Mouse (Mus musculus) midbrain, embryonic 14.5 days (tissue): ENCODE data around the gene Krt18. TPM values are rescaled to one million over a fixed set of nuclear protein-coding genes. Genes with fewer than 3 reads are reported as not detected.
A peak's percentile ranks its signal among the peaks of the same experiment; 100 is the strongest.

ENCODE experiments used
- ATAC-seq: fragments of 200-750 bp; cut with Nextera tagmentation; 2 replicates; pipeline ENCODE4 v1.8.0; 2017; ENCODE audit warnings: moderate number of reproducible peaks, moderate library complexity; ENCODE audit not compliant: low FRiP score, low TSS enrichment
- DNase-seq: peaks from one replicate; pipeline ENCODE4 v3.0.0-alpha.2; 2015
- H3K27ac ChIP-seq: fragments of 300-500 bp; sonication (generic); replicated peaks from 2 replicates; pipeline ENCODE4 v1.5.1; 2014; ENCODE audit warnings: mild to moderate bottlenecking, low read depth, low read length, moderate library complexity
- H3K27me3 ChIP-seq: fragments of 300-500 bp; sonication (generic); 2 replicates; pipeline ENCODE4 v1.6.1; 2014; ENCODE audit warnings: low read length, control low read depth, mixed read lengths; ENCODE audit not compliant: control insufficient read depth, insufficient read depth
- H3K36me3 ChIP-seq: fragments of 300-500 bp; sonication (generic); 2 replicates; pipeline ENCODE4 v1.6.1; 2014; ENCODE audit warnings: low read length, control low read depth; ENCODE audit not compliant: control insufficient read depth, insufficient read depth
- H3K4me1 ChIP-seq: fragments of 300-500 bp; sonication (generic); 2 replicates; pipeline ENCODE4 v1.6.1; 2014; ENCODE audit warnings: mild to moderate bottlenecking, antibody characterized with exemption, low read length, control low read depth; ENCODE audit not compliant: control insufficient read depth, insufficient read depth
- H3K4me2 ChIP-seq: fragments of 300-500 bp; sonication (generic); 2 replicates; pipeline ENCODE4 v1.6.1; 2014; ENCODE audit warnings: mild to moderate bottlenecking, low read length, moderate library complexity
- H3K4me3 ChIP-seq: fragments of 300-500 bp; sonication (generic); replicated peaks from 2 replicates; pipeline ENCODE4 v1.5.1; 2014; ENCODE audit warnings: low read depth, low read length
- H3K9ac ChIP-seq: fragments of 300-500 bp; sonication (generic); replicated peaks from 2 replicates; pipeline ENCODE4 v1.6.1; 2014; ENCODE audit warnings: mild to moderate bottlenecking, low read length, moderate library complexity
- H3K9me3 ChIP-seq: fragments of 300-500 bp; sonication (generic); 2 replicates; pipeline ENCODE4 v1.6.1; 2016; ENCODE audit warnings: low read length, control low read depth, mixed read lengths; ENCODE audit not compliant: control insufficient read depth
- WGBS: fragments of 180-500 bp; shearing (Covaris S2); extraction: QIAGEN DNeasy Blood & Tissue Kit; methylation state at CpG from one replicate; pipeline ENCODE4 v1.1.7; 2014; 5-methylcytosine and 5-hydroxymethylcytosine counted together
- polyA plus RNA-seq: library from polyadenylated mRNA; unstranded; fragments of >200 nt; fragmentation: Nextera tagmentation; extraction: Ambion mirVana; gene quantifications from 2 replicates; pipeline ENCODE4 v1.2.1, GENCODE M21; 2014

Krt18 gene
- polyA plus RNA-seq, 1 experiment from 2014 or later = 1.3 TPM

DNA sequence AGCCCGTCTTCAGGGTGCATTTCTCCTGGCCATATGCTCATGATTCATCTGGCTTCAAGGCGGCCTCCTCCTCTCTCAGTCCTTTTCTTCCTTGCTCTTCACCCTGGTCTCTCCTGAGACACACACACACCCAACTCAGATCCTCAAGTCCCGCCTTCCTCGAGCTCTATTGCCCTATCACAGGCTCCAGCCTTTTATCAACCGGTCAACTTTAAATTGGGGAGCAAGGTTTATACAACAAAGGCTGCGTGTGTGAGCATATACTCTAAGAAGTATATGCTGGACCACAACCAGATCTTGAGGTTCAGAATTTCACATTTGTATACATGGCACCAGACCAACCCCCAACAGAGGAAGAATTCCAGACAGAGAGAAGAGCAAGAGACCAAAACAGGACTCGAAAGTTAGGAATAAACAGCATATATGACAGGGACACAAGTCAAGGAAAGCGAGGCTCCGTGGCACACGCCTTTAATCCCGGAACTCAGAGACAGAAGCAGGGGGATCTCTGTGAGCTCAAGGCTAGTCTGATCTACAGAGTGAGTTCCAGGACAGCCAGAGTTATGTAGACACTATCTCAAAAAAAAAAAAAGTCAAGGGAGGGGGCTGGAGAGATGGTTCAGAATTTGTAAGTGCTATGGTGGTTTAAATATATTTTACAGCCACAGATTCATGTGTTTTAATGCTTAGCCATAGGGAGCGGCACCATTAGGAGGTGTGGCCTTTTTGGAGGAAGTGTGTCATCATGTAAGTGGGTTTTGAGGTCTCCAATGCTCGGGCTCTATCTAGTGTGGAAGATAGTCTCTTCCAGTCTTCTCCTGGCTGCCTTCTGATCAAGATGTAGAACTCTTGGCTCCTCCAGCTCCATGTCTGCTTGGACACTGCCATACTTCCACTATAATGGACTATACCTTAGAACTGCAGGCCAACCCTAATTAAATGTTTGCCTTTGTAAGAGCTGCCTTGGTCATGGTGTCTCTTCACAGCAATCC is 42.8 kb downstream of the Krt18 start:
- ATAC-seq = no peak
- no peaks in the 10 kb centered on the region for H3K9me3 ChIP-seq

GRCm38 (mm10) chr15:102072963-102073558 is 45.1 kb downstream of the Krt18 start:
- Histone ChIP-seq H3K27me3 (no peaks in the 10 kb centered on the region), H3K4me3 (peak overlapping the region; percentile 96), H3K36me3 (no peaks in the 10 kb centered on the region), H3K9me3 (no peaks in the 10 kb centered on the region), H3K4me1 (peaks cover 17% of the 10 kb centered on the region), H3K9ac (peak overlapping the region; percentile 30; the same call in 1 of the 2 replicates), H3K27ac (peak overlapping the region; percentile 37; the same call in 1 of the 2 replicates), H3K4me2 (peak overlapping the region; percentile 57)
- peak; percentile 46 for ATAC-seq
- no peak for DNase-seq
- WGBS = 17% methylated on average over 6 of the region's 6 CpGs

More for the DNA sequence above, 42.8 kb downstream of the Krt18 start:
- H3K4me2 ChIP-seq = no peak overlapping the region
- DNase-seq = no peak
- H3K27me3 ChIP-seq = peaks cover 4% of the 10 kb centered on the region
- H3K36me3 ChIP-seq = no peaks in the 10 kb centered on the region
- H3K27ac ChIP-seq = no peak overlapping the region
- peaks cover 15% of the 10 kb centered on the region for H3K4me1 ChIP-seq
- no peak overlapping the region for H3K4me3 ChIP-seq
- no peak overlapping the region for H3K9ac ChIP-seq
- 69% methylated on average over 13 of the region's 13 CpGs for WGBS

GRCm38 (mm10) chr15:102073559-102074069 is 45.6 kb downstream of the Krt18 start, which contains the start of gene Eif4b:
Eif4b (plus strand) TSS chr15:102073773.
- H3K27me3 ChIP-seq = no peaks in the 10 kb centered on the region

GRCm38 (mm10) chr15:102074070-102074731 is 46.2 kb downstream of the Krt18 start:
- no peaks in the 10 kb centered on the region for H3K36me3 ChIP-seq

More at GRCm38 (mm10) chr15:102073559-102074069, 45.6 kb downstream of the Krt18 start, which contains the start of gene Eif4b:
- Histone ChIP-seq H3K4me1 (peaks cover 17% of the 10 kb centered on the region), H3K4me3 (peak within 1 kb of the TSS; percentile 96), H3K9ac (peak within 1 kb of the TSS; percentile 92), H3K4me2 (peak within 1 kb of the TSS; percentile 57), H3K36me3 (no peaks in the 10 kb centered on the region), H3K27ac (peak within 1 kb of the TSS; percentile 95), H3K9me3 (no peaks in the 10 kb centered on the region)
- under 1% methylated on average over 58 of the region's 58 CpGs for WGBS
- ATAC-seq (peak; percentile 95), DNase-seq (peak; percentile 100)

DNA sequence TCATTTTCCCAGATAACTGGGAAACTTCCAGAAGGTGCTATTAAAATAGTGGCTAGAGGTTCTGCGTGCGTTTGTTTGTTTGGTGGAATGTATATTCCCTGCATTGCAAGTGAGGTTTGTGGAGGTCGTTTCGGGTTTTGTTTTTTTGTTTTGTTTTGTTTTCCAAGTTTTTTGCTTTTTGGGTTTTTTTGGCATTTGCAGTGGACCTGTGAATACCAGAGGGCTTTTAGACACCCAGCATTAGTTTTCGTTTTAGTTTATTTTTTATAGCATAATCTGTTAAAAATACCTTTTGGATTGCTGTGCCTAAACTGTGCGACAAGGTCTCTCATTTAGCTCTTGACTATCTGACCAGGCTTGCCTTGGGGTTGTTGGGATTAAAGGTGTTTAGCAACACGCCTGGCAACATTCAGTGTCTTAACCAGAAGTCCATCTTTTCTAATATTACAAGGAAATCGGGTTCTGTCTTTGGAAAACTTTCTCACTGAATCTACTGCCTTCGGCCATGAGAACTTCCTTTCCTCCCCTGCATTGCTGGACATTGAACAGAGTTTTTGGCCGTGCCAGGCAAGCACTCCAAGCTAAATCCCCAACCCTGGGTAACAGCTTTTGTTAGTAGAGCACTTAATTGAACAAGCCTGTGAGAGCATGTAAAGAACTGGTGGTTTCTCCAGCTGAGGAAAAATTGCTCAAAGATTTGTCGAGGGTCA is 47.1 kb downstream of the Krt18 start:
- peak overlapping the region; percentile 57 for H3K4me2 ChIP-seq
- H3K4me3 ChIP-seq = peak overlapping the region; percentile 96
- H3K27me3 ChIP-seq = no peaks in the 10 kb centered on the region
- no peak overlapping the region for H3K27ac ChIP-seq
- peak overlapping the region; percentile 92; the same call in 1 of the 2 replicates for H3K9ac ChIP-seq
- ATAC-seq (no peak), DNase-seq (no peak)
- no peaks in the 10 kb centered on the region for H3K9me3 ChIP-seq
- 18% methylated on average over 11 of the region's 11 CpGs for WGBS
- H3K36me3 ChIP-seq = no peaks in the 10 kb centered on the region
- H3K4me1 ChIP-seq = peaks cover 17% of the 10 kb centered on the region

More at GRCm38 (mm10) chr15:102074070-102074731, 46.2 kb downstream of the Krt18 start:
- DNase-seq (peak; percentile 82), ATAC-seq (peak; percentile 51)
- Histone ChIP-seq H3K9ac (peak overlapping the region; percentile 92), H3K27ac (peak overlapping the region; percentile 95), H3K4me1 (peaks cover 17% of the 10 kb centered on the region), H3K4me2 (peak overlapping the region; percentile 57), H3K27me3 (no peaks in the 10 kb centered on the region), H3K4me3 (peak overlapping the region; percentile 96), H3K9me3 (no peaks in the 10 kb centered on the region)
- WGBS = under 1% methylated on average over 56 of the region's 57 CpGs

GRCm38 (mm10) chr15:102077111-102077677 is 49.2 kb downstream of the Krt18 start:
- no peak for ATAC-seq
- Histone ChIP-seq H3K4me2 (no peak overlapping the region), H3K27me3 (no peaks in the 10 kb centered on the region), H3K9ac (no peak overlapping the region), H3K4me3 (no peak overlapping the region), H3K36me3 (peaks cover 4% of the 10 kb centered on the region), H3K27ac (no peak overlapping the region), H3K9me3 (no peaks in the 10 kb centered on the region), H3K4me1 (peaks cover 17% of the 10 kb centered on the region)
- no peak for DNase-seq
- 96% methylated on average over 2 of the region's 2 CpGs for WGBS

DNA sequence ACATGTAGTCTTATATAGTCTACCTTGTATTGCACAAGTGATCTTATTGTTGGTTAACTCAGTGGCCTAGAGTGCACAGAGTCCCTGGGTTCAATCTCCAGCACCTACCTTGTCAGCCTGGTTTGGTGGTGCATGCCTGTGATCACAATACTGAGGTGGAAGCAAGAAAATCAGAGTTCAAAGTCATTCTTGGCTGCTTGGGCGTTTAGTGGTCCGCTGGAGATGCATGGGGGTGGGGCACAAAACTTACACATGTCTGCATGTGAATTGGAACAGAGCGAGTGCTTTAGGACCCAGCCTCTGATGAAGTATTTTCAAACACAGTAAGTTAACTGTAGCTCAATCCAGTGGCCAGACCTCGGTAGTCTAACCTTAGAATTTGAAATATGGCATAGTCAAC is 51.2 kb downstream of the Krt18 start:
- no peak for ATAC-seq
- Histone ChIP-seq H3K4me1 (peaks cover 13% of the 10 kb centered on the region), H3K4me2 (no peak overlapping the region), H3K27me3 (no peaks in the 10 kb centered on the region), H3K27ac (no peak overlapping the region), H3K9ac (no peak overlapping the region), H3K36me3 (peaks cover 20% of the 10 kb centered on the region), H3K9me3 (no peaks in the 10 kb centered on the region), H3K4me3 (no peak overlapping the region)
- WGBS = 80% methylated on average over 4 of the region's 4 CpGs
- no peak for DNase-seq
